Mouse (Mus musculus) cortical plate, adult 2 months (tissue): ENCODE results near the gene Shank3.

Experiments
- CTCF ChIP-seq: fragments of 200-500 bp; IDR thresholded peaks from 2 replicates; pipeline ENCODE4 v1.5.1; 2011; ENCODE audit warnings: mild to moderate bottlenecking, control low read depth, low read length; ENCODE audit not compliant: insufficient read depth; ENCODE audit errors: extremely low read depth
- POLR2A ChIP-seq: fragments of 200-500 bp; IDR thresholded peaks from 2 replicates; pipeline ENCODE4 v1.6.1; 2011; ENCODE audit warnings: mild to moderate bottlenecking, low read length, control low read depth; ENCODE audit not compliant: insufficient read depth; ENCODE audit errors: extremely low read depth

GRCm38 (mm10) chr15:89454857-89455256 is 44.6 kb upstream of the Shank3 start:
- no peak for TF ChIP-seq CTCF
- TF ChIP-seq POLR2A: no peak
